Mouse (Mus musculus): Measurements from ENCODE around the gene Olfr503.
"Not testable (repeated sequence)": the region's sequence is repeated elsewhere in the genome, so short reads cannot be mapped to it uniquely, and the experiment has no call there.

Gene Olfr503

GRCm38 (mm10) chr7:108544227-108544626 lies at the start of gene Olfr503:
Gene Olfr503, plus strand, starts transcription at chr7:108544527.
- DNase-seq, result not testable (repeated sequence)

- no peak for DNase-seq
Observed at GRCm38 (mm10) chr7:108524965-108525364, 19.4 kb upstream of the Olfr503 start, which contains the start of gene Olfr502. Gene Olfr502, minus strand, starts transcription at chr7:108525065.

GRCm38 (mm10) chr7:108542416-108542815 lies 1.9 kb upstream of the Olfr503 start:
- no peak for DNase-seq

GRCm38 (mm10) chr7:108565693-108566092 lies 21.4 kb downstream of the Olfr503 start, which contains the start of gene Olfr504:
Gene Olfr504, minus strand, starts transcription at chr7:108565793.
- DNase-seq, result no peak

GRCm38 (mm10) chr7:108589797-108590196 lies 45.5 kb downstream of the Olfr503 start:
- no peak for DNase-seq
